Mouse (Mus musculus): ENCODE results near the gene Gm7247.

DNA sequence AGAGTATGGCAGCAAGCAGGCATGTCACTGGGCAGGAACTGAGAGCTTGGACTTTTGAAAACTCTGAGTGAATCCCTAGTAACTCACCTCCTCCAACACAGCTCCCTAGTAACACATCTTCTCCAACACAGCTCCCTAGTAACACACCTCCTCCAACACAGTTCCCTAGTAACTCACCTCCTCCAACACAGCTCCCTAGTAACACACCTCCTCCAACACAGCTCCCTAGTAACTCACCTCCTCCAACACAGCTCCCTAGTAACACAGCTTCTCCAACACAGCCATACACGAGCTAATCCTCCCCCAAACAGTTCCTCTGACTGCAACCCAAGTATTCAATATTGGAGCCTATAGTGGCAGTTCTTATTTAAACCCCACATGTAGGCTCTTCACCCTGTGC is 37.6 kb upstream of the Gm7247 start:
- TF ChIP-seq CTCF (IDR thresholded peaks at IDR 0.05; ENCODE audit: borderline replicate concordance, insufficient read depth, low read depth, low read length) (no peak), POLR2A (IDR thresholded peaks at IDR 0.05; ENCODE audit: borderline replicate concordance, insufficient read depth, low read length) (no peak)
